Mouse (Mus musculus) layer of hippocampus, adult 18-20 months (tissue): ENCODE results near the gene Anapc4. TPM values are rescaled to one million over a fixed set of nuclear protein-coding genes. Genes with fewer than 3 reads are reported as not detected.
A peak's percentile ranks its signal among the peaks of the same experiment; 100 is the strongest.

Experiments
- DNase-seq, 2 experiments: peaks; one replicate each; pipeline ENCODE4 v3.0.0; 2022; ENCODE audit warnings: low spot score in 2 of 2
- total RNA-seq, 2 experiments: library from RNA; stranded (reverse); gene quantifications; 2 replicates each; pipeline ENCODE4 v1.2.3; 2021

Gene Anapc4
- total RNA-seq, 2 experiments from 2014 or later = 68.2 to 68.8 TPM

GRCm38 (mm10) chr5:52866361-52867155 is 32.7 kb downstream of the Anapc4 start:
- no peak for DNase-seq

DNA sequence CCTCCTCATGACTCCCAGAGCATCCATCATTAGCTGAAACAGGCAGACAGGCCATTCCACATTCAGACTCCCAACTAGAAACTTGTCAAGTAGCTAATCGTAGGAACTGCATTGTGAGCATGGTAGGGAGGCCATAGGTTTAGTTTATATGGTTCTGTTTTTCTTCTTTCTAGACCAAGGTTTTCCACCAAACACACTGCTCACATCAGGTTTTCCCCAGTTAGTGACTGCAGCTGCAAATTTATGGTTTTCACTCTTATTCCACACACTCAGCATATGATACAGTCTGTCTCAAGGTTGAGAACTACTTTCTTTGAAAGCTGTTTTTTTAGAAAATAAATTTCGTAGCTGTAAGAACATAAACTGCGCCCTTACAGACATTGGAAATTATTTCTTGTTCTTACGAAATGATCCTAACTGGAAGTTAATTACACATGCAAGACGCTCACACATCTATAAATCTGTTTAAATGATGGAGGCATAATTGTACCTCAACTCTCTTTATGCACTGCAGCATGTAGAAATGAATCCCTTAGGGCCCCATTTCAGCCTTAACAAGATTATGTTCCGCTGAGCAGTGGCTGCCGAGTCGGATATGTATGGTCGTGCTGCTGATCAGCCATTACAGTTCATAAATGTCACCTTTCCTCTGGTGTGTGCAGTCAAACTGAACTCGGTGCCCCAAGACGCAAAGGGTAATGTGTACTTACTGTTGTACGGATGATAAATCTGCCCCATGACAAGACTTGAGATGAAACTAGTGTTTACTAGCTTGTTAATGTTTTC is 35.3 kb downstream of the Anapc4 start:
- no peak for DNase-seq

- DNase-seq = no peak
Observed at GRCm38 (mm10) chr5:52871461-52871860, 37.6 kb downstream of the Anapc4 start.

DNA sequence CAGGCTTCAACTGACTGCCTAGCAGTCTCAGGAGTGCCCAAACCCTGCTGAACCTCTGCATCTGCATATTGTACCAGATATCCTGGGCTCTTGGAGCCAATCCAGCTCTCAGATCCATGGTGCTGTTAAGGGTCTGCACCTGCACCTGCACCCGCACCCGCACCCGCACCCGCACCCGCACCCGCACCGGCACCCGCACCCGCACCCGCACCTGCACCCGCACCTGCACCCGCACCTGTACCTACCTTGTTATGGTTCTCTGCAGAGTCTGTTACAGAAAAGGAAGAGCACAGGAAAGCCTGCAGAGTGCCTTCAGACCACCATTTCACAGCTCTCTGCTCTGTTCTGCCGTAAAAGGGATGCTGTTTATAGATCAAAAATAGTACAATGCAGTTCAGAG is 38.2 kb downstream of the Anapc4 start:
- DNase-seq = no peak

DNA sequence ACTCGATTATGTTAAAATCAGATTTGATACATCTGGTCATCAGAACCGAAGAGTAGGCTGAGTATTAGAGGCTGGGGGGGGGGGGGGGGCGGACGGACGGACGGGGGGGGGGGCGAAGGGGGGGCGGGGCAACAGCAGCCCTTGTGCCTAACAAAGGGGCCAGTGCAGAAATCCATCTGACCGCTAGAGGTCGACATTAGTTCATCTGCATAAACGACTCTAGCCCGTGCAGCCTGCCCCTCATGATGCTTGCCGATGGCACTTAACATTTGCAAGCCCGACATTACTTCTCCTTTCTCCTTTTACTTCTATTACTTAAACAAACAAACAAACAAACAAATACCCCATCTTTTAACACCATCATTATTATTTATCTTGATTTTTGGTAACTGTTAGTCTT is 45.0 kb downstream of the Anapc4 start:
- DNase-seq = peak in 1 of 2 experiments; percentile 82

- no peak for DNase-seq
Observed at GRCm38 (mm10) chr5:52879926-52880325, 46.1 kb downstream of the Anapc4 start.

DNA sequence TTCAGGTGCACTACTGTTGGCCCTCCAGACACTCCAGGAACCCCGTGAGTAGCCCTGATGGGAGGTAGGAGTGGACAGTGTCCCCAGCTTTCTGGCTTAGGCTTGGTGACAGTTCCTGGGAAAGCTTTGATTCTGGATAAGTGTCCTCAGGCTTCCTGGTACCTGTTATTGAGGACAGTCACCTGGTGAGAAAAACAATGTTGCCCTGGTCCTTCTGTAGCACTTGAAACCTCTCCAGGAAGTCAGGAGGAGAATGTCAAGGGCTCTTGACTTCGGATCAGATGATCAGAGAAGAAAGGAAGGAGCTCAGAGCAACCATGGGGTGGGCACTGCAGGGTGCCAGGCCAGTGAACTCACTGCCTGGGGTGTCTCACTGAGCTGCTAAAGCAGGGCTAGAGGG is 48.6 kb downstream of the Anapc4 start:
- DNase-seq = no peak

DNA sequence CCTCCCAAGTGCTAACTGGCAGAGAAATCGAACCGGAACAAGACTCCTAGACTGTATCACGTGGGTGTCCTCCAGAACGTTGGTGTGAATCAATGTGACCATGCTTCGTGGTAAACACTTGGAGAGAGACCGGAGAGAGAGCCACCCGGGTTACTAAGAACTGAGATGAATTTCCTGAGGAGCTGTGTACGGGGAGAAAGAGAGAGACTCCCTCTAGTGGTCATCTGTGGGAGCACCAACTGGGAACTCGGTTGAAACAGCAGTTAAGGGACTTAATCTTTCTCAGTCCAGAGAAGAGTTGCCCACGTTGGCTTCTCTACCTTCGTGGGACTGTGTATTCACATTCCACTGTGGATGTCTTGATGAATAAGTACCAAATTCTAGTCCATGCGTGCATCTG is 53.3 kb downstream of the Anapc4 start:
- DNase-seq = peak; percentile 34 to 68

GRCm38 (mm10) chr5:52889919-52890318 is 56.1 kb downstream of the Anapc4 start:
- no peak for DNase-seq

DNA sequence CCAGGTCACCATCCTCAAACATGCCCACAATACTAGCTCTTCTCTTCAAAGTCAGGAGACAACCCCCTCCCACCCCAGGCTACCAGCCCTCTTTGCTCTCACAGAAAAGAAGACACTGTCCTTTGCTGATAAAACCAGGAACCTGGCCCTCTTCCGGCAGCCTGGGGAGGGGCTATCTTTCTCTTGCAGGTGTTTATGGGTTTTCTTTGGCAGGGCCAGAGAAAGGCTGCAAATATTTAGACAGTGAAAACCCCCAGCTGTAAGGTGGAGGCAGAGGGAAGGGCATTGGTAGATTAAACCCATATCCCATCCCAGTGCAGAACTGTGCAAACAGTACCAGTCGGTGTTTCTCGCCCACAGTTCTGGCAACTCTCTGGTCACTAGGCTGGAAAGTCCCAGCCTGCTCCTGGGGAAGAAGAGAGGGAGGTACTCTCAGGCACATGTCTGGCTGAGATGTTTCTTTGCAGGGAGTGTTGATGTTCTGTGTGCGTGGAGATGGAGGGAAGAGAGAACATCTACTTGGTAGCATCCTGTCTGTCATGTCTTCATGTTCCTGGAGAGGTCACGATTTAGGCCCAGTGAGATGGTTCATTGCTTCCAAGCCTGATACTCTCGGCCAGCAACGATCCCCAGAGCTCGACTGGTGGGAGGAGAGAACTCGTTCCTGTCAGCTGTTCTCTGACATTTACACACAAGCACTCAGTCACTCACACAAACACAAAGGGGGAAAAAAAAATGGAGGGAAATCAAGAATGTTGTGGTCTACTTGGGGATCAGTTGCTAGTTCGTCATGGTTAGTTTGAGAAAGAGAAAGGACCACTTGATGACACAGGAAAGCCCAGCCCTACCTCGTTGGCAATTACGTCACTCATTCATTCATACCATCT is 58.4 kb downstream of the Anapc4 start:
- DNase-seq = no peak

DNA sequence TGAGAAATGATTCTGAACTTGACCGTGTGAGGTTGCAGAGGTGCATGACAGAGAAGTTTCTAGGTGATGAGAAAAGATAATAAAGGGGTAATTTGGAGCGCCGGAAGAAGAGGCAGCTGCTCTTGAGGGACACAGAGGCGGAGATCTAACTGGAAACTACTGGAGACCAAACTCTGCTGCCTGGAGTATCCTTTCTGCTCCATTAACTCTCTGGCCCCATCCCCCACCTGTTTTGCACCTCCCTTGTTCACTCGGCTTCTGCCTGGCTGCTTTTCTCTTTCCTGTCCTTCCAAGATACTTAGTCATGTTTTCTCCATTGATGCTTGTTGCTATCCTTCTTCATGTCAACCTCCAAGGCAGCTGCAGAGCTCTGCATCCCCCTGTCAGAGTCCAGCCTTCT is 60.1 kb downstream of the Anapc4 start:
- no peak for DNase-seq

DNA sequence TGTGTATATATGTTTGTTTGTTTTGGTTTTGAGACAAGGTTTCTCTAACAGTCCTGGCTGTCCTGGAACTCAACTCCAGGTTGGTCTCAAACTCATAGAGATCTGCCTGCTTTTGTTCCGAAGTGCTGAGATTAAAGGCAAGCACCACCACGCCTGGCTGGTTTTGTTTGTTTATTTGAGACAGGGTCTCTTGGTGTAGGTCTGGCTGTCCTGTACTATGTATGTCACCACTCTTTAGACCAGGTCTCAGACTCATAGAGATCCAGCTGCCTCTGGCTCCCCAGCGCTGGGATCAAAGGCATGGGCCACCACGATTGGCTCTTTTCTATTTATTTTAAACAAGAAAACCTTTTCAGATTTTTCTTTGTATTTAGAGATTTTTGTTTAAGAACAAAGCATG is 70.4 kb downstream of the Anapc4 start:
- DNase-seq = no peak

- no peak for DNase-seq
Observed at GRCm38 (mm10) chr5:52904671-52905070, 70.9 kb downstream of the Anapc4 start.

DNA sequence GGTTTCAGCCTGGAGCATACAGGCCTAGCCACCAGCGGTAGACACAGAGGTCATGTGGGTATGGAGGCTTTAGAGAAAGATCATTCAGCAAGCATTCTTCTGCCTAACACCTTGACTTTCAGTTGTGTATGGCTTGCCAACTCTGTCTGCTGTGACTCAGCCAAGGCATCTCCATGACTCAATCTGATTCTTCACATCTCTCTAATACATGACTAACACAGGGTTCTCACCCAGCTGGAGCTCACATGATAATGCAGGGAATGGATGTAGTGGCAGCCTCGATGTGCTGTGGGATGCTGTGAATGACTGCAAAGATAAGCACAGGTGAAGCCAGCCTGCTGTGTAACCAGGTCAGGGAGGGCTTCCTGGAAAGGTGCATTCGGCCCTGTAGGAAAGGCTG is 74.4 kb downstream of the Anapc4 start:
- no peak for DNase-seq

DNA sequence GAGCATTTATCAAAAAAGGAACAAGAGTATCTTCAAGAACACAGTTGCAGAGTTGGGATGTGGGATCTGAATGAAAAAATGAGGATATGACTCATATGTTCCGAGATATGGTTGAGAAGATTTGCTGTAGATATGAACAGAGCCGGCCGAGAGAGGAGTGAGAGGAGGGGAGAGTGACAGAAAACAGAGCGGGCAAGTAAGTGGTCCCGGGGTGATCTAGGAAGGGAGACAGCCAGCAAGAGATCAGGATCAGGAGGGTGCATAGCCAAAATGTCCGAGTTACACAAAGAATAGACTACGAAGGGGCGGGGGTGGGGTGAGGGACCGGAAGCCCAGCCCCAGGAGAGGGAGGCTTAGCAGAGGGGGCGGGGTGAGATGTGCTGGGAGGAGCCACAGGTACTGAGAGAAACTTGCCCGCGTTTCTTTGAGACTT is 76.4 kb downstream of the Anapc4 start:
- DNase-seq = no peak

- DNase-seq = no peak
Observed at GRCm38 (mm10) chr5:52911286-52911870, 77.6 kb downstream of the Anapc4 start.

DNA sequence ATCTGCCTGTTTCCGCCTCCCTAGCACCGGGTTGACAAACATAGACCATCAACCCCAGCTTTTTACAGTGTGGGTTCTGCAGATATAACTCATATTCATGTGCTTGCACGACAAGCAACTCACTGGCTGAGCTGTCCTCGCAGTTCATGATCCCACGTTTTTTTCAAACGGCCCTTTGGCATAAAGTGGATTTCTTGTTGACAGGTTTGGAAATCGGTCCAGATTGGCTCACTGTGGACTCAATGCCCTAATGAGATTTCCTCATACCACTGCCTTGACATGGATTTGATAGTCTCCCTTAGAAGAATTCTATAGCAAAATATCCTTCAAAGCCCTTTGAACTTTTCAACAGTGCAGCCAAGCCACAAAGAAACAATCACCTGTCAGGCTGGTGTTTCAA is 79.9 kb downstream of the Anapc4 start:
- DNase-seq = no peak

- no peak for DNase-seq
Observed at GRCm38 (mm10) chr5:52916186-52916585, 82.4 kb downstream of the Anapc4 start.
